Mouse (Mus musculus) heart, adult 2 months (tissue): Measurements from ENCODE around the gene Cda. TPM values are rescaled to one million over a fixed set of nuclear protein-coding genes. Genes with fewer than 3 reads are reported as not detected.
A peak's percentile ranks its signal among the peaks of the same experiment; 100 is the strongest.

Source experiments
- DNase-seq, 2 experiments: peaks; one replicate each; pipeline ENCODE4 v3.0.0; 2021
- H3K27ac ChIP-seq: fragments of 200-600 bp; 2 replicates; pipeline ENCODE4 v1.8.1; 2022
- H3K27me3 ChIP-seq: fragments of 200-500 bp; 2 replicates; pipeline ENCODE4 v1.6.1; 2012; ENCODE audit warnings: mild to moderate bottlenecking, low read length, inconsistent platforms, mixed read lengths; ENCODE audit not compliant: control insufficient read depth, insufficient read depth
- H3K36me3 ChIP-seq: fragments of 200-500 bp; 2 replicates; pipeline ENCODE4 v1.6.1; 2012; ENCODE audit warnings: low read length, inconsistent platforms; ENCODE audit not compliant: control insufficient read depth, insufficient read depth
- H3K4me1 ChIP-seq: fragments of 200-500 bp; 2 replicates; pipeline ENCODE4 v1.6.1; 2011; ENCODE audit warnings: low read length; ENCODE audit not compliant: control insufficient read depth, insufficient read depth
- H3K4me3 ChIP-seq: fragments of 200-600 bp; 2 replicates; pipeline ENCODE4 v1.8.1; 2022
- H3K79me2 ChIP-seq: fragments of 200-500 bp; replicated peaks from 2 replicates; pipeline ENCODE4 v1.6.1; 2012; ENCODE audit warnings: mild to moderate bottlenecking, inconsistent platforms, low read length, moderate library complexity, mixed read lengths; ENCODE audit not compliant: control insufficient read depth, insufficient read depth
- H3K9ac ChIP-seq: fragments of 200-500 bp; 2 replicates; pipeline ENCODE4 v1.6.1; 2012; ENCODE audit warnings: low read depth, mild to moderate bottlenecking, control low read depth, inconsistent platforms, low read length, mixed read lengths
- CTCF ChIP-seq: fragments of 200-600 bp; IDR thresholded peaks from 2 replicates; pipeline ENCODE4 v1.8.1; 2022; ENCODE audit warnings: antibody characterized with exemption, mild to moderate bottlenecking, moderate library complexity
- EP300 ChIP-seq: fragments of 200-500 bp; IDR thresholded peaks from 2 replicates; pipeline ENCODE4 v1.6.1; 2011; ENCODE audit warnings: low read depth, low read length, control low read depth; ENCODE audit not compliant: insufficient read depth
- POLR2A ChIP-seq: fragments of 200-500 bp; IDR thresholded peaks from 2 replicates; pipeline ENCODE4 v1.6.1; 2011; ENCODE audit warnings: mild to moderate bottlenecking, low read depth, low read length, control low read depth; ENCODE audit not compliant: insufficient read depth
- WGBS: fragments of 180-500 bp; shearing (Covaris S2); methylation state at CpG from one replicate; pipeline ENCODE4 v1.1.7; 2018; 5-methylcytosine and 5-hydroxymethylcytosine counted together
- intact Hi-C: fragments of 180-260 bp; cut with DNase I; formaldehyde crosslinking; loops from one replicate; pipeline ENCODE4 v1.15.1; 2025
- long read RNA-seq: library from polyadenylated mRNA; stranded (forward); transcript quantifications from one replicate; pipeline ENCODE4 v2.0.0, GENCODE M21; 2021
- polyA plus RNA-seq: library from polyadenylated mRNA; depleted of rRNA; stranded (reverse); fragments of >200 nt; gene quantifications from 2 replicates; pipeline ENCODE4 v1.2.3, GENCODE M21; 2012; rRNA removed
- total RNA-seq, 2 experiments: library from RNA; stranded (reverse); gene quantifications; 2 replicates each; pipeline ENCODE4 v1.2.3; 2021

The Cda gene
- total RNA-seq (1 to 10 TPM; 1.4 TPM), polyA plus RNA-seq (1.9 and 3.3 TPM in 2 replicates)
- long read RNA-seq, result 0 reads

DNA sequence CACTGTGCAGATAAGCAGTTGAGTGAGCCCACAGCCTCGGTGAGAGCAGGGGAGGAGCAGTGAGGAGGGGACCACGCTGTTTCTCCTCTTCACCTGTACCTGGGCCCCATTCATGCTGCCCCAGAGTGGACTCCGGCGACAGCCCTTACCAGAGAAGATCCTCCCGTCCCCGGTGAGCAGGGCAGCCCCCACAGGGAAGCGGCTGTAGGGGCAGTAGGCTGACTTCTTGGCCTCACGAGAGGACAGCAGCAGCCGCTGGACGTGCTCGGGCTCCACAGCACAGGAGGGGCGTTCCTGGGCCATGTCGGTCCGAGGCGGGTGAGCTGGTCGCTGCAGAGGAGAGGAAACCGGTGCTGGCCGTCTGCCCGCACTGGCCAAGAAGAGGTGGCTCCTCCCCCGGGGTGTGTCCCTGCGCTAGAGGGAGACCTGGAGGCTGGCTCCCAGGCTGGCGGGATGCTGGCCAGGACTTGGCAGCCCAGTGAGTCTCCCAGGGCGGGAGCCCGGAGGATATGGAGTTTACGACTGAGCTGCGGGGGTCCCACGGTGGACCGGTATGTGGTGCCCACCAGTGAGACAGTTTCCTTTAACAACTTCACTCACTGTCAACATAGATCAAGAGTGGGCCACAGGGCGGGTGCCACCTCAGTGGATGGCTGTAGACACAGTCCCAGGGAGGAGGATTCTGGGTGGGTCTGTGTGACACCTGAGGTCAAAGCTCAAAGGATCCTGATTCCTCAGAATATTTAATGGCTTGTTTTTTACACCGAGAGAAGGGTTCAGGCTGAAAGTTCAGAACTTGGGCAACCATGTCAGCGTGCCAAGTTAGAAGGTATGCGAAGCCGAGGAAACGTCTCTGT, at the start of gene Cda:
Gene Cda (minus strand): TSS at position 352 of the 857 bp plus-strand sequence.
- DNase-seq, result peak; percentile 87 to 90
- Histone ChIP-seq H3K27ac (peak within 1 kb of the TSS; percentile 70), H3K36me3 (no peaks in the 10 kb centered on the region), H3K4me1 (peaks cover 6% of the 10 kb centered on the region), H3K4me3 (peak within 1 kb of the TSS; percentile 47), H3K27me3 (no peaks in the 10 kb centered on the region), H3K9ac (peak within 1 kb of the TSS; percentile 72), H3K79me2 (no peaks in the 10 kb centered on the region)
- intact Hi-C loops, result no loop called here
- no peak for TF ChIP-seq EP300
- TF ChIP-seq POLR2A, result peak; percentile 45; the same call in 1 of the 2 replicates
- TF ChIP-seq CTCF, result peak; percentile 16; the same call in 1 of the 2 replicates
- WGBS, result 3% methylated on average over 34 of the region's 34 CpGs

DNA sequence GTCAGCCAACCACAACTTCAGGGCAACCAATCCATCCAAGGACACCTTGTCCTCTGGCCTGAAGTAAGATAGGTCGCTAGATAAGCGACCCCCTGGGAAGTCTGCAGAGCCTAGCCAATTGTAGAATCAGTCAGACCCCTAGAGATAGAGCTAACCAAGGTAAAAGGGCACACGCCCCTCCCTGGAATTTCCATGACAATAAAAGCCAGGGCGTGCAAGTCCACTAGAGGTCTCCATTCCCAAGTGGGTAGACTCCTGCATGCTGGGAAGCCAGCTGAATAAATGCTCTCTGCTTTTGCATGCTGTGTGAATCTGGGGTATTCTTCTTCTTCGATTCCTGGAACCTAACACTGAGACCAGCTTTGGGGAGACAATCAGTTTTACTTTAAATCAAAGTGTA, 48.6 kb upstream of the Cda start:
- WGBS, result 74% methylated on average over 5 of the region's 5 CpGs
- intact Hi-C loops, result no loop called here

DNA sequence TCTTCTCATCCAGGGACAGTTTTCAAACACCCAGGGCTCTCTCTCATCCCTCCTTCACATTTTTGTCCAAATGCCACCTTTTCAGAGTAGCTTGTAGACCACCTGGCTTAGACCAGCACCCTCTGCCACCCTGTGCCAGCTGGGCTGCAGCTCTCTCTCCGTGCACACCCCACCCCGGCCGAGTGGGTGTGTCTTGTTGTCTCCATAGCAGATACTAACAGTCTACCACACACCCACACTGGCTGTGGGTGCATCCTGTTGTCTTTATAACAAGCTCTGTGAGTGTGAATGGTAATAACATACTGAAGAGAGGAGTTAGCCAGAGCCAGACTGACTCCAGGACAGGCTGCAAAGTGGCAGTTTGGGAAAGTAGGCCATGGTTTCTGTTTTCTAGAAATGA, 48.2 kb upstream of the Cda start:
- Histone ChIP-seq H3K27ac (no peak overlapping the region), H3K4me3 (no peak overlapping the region), H3K79me2 (no peaks in the 10 kb centered on the region), H3K27me3 (peaks cover 1% of the 10 kb centered on the region), H3K4me1 (peaks cover 8% of the 10 kb centered on the region), H3K36me3 (no peaks in the 10 kb centered on the region), H3K9ac (no peak overlapping the region)
- DNase-seq, result no peak
- intact Hi-C loops, result no loop called here
- WGBS, result 78% methylated on average over 3 of the region's 3 CpGs
- TF ChIP-seq EP300, result no peak
- TF ChIP-seq POLR2A, result no peak
- TF ChIP-seq CTCF, result no peak

More for the DNA sequence above, 48.6 kb upstream of the Cda start:
- no peak for DNase-seq
- H3K27me3 ChIP-seq, result peaks cover 1% of the 10 kb centered on the region
- H3K27ac ChIP-seq, result no peak overlapping the region
- no peak overlapping the region for H3K9ac ChIP-seq
- peaks cover 8% of the 10 kb centered on the region for H3K4me1 ChIP-seq
- no peak for TF ChIP-seq POLR2A
- no peak for TF ChIP-seq EP300
- TF ChIP-seq CTCF, result peak; percentile 30
- no peaks in the 10 kb centered on the region for H3K79me2 ChIP-seq
- no peak overlapping the region for H3K4me3 ChIP-seq
- no peaks in the 10 kb centered on the region for H3K36me3 ChIP-seq

DNA sequence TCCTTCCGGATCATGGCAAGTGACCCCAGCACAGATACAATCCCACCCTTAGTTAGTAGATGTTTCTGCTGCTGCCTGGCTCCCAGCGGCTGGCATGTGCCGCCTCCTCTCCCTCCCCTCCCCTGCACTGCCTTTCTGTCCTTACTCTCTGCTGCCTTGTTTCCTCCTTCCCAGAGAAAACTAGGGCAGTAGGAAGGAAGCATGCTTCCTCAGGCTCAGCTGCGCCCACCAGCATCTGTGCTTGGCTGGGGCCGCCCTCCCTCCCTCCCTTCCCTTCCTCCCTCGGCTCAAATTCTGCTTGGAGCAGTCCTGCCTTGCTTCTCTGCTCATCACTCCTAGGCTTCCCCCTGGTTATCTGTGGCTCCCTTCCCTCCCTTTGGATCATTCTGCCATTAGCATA, 46.9 kb upstream of the Cda start:
- no peaks in the 10 kb centered on the region; the same call in none of the 2 replicates for H3K27me3 ChIP-seq
- no peak overlapping the region for H3K4me3 ChIP-seq
- H3K36me3 ChIP-seq, result no peaks in the 10 kb centered on the region
- H3K79me2 ChIP-seq, result no peaks in the 10 kb centered on the region
- TF ChIP-seq EP300 (no peak), POLR2A (no peak), CTCF (no peak)
- intact Hi-C loops, result no loop called here
- H3K9ac ChIP-seq, result 0 out of 2 replicates have a peak overlapping the region, but pooled peaks have one; percentile 16
- peaks cover 8% of the 10 kb centered on the region for H3K4me1 ChIP-seq
- no peak for DNase-seq
- WGBS, result 14% methylated on average over 6 of the region's 6 CpGs
- peak overlapping the region; percentile 36 for H3K27ac ChIP-seq

DNA sequence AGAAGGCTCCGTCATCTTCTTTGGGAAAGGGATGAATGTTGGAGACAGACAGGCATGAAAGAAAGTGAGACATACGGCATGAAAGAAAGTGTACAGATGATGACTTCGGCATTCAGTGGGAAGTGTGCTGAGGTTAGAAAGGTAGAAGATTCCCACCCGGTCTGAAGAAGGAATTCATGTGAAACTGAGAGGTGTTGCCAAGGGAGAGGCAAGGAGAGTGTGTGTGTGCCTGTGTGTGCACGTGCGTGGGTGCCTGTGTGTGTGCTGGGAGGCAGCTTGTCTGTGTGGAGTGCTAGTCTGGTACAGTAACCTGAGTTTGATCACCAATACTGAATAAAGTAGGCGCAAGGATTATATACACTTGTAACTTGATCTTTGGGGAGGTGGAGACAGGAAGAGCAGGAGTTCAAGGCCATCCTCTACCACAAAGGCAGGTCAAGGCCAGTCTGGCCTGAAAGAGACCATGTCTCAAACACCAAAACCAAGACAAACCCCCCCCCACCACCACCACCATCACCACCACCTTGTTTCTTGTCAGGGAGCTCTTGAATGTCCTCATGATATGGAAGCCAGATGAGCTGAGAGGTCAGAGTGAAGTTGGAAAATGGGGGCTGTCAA, 43.8 kb upstream of the Cda start:
- peaks cover 10% of the 10 kb centered on the region for H3K4me1 ChIP-seq
- no peaks in the 10 kb centered on the region for H3K36me3 ChIP-seq
- H3K4me3 ChIP-seq, result no peak overlapping the region
- 64% methylated on average over 7 of the region's 7 CpGs for WGBS
- no peak overlapping the region for H3K27ac ChIP-seq
- H3K27me3 ChIP-seq, result no peaks in the 10 kb centered on the region; the same call in 1 of the 2 replicates
- H3K9ac ChIP-seq, result no peak overlapping the region
- TF ChIP-seq CTCF (no peak), POLR2A (no peak), EP300 (no peak)
- intact Hi-C loops, result no loop called here
- DNase-seq, result no peak
- no peaks in the 10 kb centered on the region for H3K79me2 ChIP-seq

DNA sequence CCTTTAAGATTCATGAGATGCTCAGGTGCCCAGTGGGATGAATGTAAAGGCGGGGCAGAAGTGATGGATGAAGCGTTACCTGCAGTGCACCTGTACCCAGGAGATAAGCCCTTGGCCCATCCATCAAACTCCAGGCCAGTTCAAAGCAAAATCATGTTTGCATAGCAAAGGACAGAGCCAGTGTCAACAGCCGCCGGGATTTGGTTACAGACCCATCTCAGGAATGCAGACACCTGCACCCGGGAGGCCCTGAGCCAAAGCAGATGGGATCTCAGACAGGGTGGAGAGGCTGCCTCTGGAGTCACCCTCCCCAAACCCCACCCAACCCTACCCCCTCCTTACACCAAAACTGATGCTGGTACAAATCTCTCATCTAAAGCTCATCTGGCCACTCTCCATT, 43.2 kb upstream of the Cda start:
- Histone ChIP-seq H3K4me1 (peaks cover 10% of the 10 kb centered on the region), H3K79me2 (no peaks in the 10 kb centered on the region), H3K27ac (no peak overlapping the region), H3K27me3 (no peaks in the 10 kb centered on the region; the same call in 1 of the 2 replicates), H3K36me3 (no peaks in the 10 kb centered on the region), H3K9ac (no peak overlapping the region), H3K4me3 (no peak overlapping the region)
- intact Hi-C loops, result no loop called here
- no peak for DNase-seq
- 38% methylated on average over 5 of the region's 5 CpGs for WGBS
- TF ChIP-seq POLR2A (no peak), EP300 (no peak), CTCF (no peak)
